Mouse (Mus musculus) T-helper 17 cell (primary cell): ENCODE results near the gene Serpinf2.

Source experiments
- in situ Hi-C, 2 experiments: fragments of 300-600 bp; cut with MboI, MseI; formaldehyde crosslinking; loops; 1 replicate in 1 of 2; 2 replicates in 1 of 2; pipeline ENCODE4 v1.15.1; 2025; ENCODE audit warnings: high pct_unique_total_duplicates in 2 of 2

Gene Serpinf2

DNA sequence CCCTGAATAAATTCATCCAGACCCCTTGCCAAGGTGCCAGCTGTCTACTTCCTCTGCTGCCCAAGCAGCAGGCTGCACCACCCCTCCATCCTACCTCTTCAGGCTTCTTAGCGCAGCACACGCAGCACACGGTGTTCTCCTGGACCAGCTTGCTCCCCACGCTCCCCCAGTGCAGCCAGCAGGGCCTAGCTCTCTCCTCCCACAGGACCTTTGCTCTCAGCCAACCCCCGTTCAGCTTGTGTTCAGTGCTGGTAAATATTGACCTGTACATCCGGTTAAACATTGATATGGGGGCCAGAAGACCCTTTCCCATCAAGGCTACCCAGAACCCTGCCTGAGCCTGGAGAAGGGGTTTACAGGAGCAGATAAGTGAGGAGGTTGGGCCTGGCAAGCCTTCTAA, at the start of gene Serpinf2:
Gene Serpinf2 (minus strand): TSS at position 229 of the 400 bp plus-strand sequence.
- in situ Hi-C loops = loop anchor here in 1 of 2 experiments (10.0 kb wide), 1 partner anchor 905 kb away; no protein-coding TSS in a partner anchor

DNA sequence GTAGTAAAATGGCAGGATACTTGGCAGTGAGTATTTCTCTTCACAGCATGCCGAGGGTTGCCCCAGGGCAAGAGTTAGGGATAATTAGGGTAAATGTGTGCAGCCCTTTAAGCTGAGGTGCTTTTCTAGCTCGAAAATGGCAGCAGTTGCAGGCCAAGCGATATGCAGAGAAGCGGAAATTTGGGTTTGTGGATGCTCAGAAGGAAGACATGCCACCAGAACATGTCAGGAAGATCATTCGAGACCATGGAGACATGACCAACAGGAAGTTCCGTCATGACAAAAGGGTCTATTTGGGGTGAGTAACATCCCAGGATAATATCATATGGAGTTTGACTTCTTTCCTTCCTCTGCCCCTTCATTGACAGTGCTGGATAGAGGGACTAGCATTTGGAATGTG, 48.1 kb upstream of the Serpinf2 start:
- in situ Hi-C loops = no loop called here

DNA sequence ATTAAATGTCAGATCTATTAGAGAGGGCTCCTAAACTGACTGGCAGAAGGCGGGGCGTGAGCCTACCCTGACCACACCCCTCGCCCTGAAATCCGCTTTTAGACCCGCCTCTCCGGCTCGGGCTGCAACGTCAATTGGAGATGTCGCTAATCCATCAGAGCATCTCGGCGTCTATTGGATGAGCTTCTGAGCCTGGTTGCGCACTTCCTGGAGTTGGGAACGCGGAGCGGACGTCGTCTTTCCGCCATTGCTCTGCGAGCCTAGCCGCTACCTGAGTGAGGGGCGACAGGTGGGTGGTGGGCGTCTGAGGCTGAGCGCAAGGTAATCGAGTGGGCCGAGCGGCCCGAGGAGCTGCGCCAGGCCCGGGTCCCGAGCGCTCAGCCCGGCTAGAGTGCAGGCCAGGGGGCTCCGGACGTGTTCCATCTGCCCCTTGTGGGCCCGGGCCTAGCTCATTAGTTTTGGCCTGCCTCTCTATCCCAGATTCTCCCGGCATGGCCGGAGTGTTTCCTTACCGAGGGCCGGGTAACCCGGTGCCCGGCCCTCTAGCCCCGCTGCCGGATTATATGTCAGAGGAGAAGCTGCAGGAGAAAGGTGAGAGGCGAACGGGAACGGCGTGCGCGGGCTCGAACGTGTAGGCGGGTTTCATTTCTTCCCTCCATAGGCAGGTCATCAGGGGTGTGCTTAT, 47.4 kb upstream of the Serpinf2 start, which contains the start of gene Prpf8:
Gene Prpf8 (plus strand): TSS at position 216 of the 685 bp plus-strand sequence.
- in situ Hi-C loops = no loop called here

DNA sequence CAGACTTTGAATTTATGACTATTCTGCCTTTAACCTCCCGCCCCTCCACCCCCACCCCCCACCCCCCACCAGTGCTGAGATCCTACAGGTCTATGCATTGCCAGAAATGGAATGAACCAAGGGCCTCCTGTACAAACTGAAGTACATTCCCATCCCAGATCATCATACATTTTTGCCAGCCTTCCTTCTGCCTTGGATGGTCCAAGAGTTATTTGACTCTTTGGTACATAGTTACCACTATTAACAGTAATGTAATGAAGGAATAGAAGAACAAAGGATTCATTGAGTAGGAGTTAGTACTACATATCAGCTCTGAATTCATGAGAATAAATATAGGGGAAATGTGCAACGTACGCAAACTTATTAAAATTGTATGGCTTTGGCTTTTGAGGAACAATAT, 46.8 kb upstream of the Serpinf2 start:
- in situ Hi-C loops = no loop called here

DNA sequence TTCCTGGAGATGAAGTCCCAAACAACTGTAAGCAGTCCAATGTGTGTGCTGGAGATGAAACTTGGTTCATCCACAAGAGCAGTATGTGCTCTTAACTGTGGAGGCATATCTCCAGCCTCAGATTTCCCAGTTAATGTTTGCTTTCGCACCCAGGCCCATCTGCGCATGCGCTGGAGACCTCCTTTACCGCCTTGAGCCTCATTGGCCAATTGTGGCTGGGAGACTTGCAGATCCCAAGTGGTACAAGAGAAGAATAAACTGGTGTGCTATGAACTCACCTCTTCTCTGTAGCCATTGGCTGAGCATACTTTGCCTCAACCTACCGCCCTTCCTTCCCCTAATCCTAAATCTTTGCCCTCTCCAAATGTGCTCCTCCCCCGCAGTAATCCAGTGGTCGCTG, 34.0 kb upstream of the Serpinf2 start:
- in situ Hi-C loops = no loop called here

DNA sequence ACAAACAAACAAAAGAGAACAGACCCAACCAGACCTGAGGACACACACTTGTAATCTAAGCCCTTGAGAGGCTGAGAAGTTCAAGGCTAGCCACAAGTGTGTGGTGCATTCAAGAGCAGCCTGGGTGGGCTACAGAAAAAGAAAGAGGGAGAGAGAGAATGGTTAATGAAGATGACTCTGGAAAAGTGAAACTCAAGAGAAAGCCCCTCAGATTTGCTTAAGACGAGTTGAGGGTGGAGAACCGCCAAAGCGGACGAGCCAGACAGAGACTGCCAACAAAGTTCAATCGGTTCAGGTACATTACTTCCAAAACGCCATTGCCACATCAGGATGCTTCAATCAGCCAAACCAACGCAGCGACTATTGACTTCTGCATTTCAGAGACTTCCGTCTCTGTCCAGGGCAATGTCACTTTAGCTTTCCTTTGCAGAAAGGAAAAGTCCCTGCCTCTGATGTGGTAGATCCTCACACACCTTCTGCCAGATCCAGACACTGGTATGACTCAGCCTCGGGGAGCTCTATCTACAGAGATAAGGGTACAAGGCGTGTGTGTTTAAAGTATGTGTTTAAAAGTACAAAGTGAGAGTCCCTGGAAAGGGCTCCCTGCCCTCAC, 33.2 kb upstream of the Serpinf2 start:
- in situ Hi-C loops = no loop called here

DNA sequence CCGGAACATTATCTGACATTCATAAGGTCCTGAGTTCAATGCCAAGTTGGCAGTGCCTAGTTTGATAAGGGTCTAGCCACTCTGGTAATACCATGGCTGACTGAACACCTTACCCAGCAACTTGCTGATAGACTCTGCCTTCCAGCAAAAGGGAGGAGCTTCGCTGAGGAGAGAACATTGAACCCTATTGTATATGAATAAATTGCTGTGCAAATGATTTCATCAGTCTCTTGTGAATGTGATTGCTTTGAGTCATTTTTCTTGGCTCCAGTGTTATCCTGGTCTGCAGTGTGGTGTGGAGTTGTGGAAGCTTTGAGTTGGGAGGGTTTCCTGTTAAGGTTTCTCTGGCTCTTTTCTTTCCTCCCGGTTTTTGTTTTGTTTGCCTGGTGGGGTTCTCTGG, 31.3 kb upstream of the Serpinf2 start:
- in situ Hi-C loops = no loop called here

DNA sequence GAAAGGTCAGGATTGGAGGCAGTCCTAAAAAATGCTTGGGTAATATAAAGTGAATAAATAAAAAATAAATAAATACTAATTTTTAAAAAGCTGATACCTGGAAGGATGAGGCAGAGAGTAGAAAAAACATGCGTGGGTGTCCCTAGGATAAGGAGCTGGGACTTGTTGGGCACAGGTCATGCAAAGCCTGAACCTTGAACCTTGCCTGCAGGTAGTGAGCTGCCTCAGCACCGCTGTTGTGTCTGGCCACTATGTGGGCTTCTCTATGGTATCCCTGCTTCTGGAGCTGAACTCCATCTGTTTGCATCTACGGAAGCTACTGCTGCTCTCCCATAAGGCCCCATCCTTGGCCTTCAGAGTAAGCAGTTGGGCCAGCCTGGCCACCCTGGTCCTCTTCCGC, 29.9 kb upstream of the Serpinf2 start:
- in situ Hi-C loops = loop anchor here in 1 of 2 experiments (10.0 kb wide), 1 partner anchor 634 kb away; the partner anchor contains the start of gene Mnt

DNA sequence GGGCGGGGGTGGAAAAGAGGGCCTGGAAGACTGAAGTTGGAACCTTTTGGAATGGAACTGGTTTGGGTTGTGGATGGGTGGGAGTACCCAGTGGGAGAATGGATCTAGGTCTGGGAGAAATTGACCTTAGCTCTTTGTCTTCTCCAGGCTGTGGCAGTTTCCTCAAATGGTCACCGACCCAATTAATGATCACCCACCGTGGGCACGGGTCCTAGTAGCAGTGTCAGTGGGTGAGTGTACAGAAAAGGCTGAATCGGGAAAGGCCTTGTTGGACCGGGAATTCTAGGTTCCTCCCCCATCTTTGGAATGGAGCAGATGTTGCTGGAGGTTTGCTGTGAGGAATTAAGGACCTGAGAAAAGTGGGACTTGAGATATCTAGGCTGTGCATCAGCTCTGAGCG, 29.0 kb upstream of the Serpinf2 start:
- in situ Hi-C loops = loop anchor here in 1 of 2 experiments (10.0 kb wide), 1 partner anchor 634 kb away; the partner anchor contains the start of gene Mnt

DNA sequence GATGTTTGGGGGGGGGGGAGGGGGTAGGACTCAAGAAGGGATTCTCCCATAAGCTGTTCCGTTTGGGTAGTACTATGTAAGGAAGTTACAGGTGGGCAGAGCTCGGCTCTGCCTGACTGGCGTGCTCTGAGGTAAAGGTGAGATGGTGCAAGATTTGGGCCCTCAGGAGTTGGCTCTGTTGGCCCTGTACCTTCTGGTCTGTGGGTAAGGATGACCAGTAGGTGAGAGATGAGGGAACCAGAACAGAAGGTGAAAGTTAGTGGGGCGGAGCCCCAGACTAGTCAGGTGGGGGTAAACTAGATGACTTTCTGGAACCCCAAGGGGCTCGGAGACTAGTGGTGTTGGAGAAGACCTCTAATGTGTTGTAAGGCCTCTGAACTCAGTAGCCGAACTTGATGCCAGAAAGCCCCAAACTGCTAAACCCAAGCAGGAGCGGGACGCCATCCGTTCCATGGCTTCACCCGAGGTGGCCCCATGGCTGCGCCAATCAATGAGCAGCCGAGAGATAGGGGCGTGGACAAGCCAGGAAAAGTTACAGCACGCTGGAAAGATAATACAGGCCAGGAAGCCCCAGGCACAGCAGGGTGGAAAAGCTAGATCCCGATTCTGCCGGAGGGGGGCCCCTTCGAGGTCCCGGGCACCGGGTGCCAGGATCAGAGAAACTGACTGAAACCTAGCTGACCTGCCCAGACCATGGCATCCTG, 28.3 kb upstream of the Serpinf2 start:
- in situ Hi-C loops = loop anchor here in 1 of 2 experiments (10.0 kb wide), 1 partner anchor 633 kb away; the partner anchor contains the start of gene Mnt

DNA sequence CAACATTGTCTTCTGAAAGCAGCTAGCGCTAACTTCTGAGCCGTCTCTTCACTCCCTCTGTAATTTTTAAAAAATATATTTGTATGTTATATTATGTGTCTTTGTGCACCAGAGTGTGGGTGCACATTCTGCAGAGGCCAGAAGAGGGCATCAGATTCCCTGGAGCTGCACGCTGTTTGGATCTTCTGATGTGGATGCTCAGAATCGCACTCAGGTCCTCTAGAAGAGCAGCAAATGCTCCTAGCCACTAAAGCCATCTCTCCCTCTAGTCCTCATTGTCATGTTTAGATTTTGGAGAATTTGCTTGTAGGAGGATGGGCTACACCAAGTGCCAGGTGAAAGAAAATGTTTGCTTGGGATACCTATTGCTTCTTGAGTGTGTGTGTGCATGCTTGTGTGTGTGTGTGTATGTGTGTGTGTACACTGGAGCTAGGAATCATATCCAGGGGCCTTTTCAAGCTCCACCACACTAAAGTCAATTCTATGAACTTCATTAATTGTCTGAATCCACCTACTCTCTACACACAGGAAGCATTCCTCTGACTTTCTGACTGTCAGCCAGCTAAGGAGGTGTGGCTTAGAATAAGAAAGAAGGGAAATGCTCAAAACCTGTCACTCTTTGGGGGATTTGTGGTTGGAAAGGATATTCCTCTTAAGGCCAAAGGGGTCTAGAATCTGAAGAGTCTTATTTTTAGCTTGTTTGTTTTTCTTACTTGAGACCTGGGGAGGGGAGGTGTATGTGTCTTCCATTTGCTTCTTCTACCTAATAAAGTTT, 27.5 kb upstream of the Serpinf2 start:
- in situ Hi-C loops = loop anchor here in 1 of 2 experiments (10.0 kb wide), 1 partner anchor 632 kb away; the partner anchor contains the start of gene Mnt

DNA sequence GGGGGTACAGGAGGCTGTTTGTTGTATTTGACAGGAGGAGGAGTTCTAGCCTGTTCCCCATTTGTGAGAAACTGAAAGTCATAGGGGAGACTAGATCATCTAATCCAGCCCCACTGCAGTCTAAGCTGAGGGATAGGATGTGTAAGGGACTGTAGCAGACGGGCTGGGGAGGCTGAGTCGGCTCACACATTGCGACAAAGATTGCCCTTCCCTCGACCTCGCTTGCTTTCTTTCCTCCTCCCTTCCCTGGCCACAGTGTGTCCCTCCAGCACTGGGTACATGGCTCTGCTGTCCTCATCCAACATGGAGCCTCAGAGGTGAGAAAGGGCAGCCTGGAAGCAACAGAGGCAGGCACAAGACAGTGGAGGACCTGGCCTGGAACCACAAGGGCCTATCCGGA, 25.7 kb upstream of the Serpinf2 start:
- in situ Hi-C loops = loop anchor here in 1 of 2 experiments (10.0 kb wide), 1 partner anchor 630 kb away; the partner anchor contains the start of gene Mnt

DNA sequence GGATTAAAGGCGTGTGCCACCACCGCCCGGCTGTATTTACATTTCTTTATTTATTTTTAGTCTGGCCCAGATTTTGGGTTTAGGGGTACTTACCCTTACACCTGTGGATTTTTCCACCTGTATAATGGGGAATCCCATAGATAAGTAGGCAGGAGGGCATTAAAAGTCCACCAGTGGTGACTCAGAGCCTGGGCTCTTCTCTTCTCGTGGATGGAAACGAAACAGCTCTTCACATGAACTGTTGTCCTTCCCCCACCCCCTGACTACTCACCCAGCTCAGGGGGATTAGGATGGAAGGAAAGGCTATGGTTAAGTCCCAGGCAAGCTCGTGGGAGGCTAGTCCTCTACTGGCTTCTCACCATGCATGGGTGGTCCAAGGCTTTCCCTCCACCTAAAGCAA, 25.0 kb upstream of the Serpinf2 start:
- in situ Hi-C loops = loop anchor here in 1 of 2 experiments (10.0 kb wide), 1 partner anchor 630 kb away; the partner anchor contains the start of gene Mnt

DNA sequence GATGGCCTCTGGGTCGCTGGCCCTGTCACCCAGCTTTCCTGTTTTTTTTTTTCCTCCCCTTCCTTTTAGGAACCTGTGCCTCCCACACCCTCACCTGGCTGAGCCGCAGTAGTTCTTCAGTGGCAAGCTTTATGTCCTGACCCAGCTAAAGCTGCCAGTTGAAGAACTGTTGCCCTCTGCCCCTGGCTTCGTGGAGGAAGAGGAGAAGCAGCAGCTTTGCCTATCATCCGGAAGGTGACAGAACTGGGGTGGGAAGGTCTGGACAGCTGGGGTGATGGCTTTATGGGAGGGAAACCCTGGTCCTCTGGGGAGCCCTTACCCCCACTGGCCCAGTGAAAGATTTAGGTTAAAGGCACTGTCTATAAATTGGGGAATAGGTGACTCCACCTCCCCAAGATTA, 24.2 kb upstream of the Serpinf2 start:
- in situ Hi-C loops = loop anchor here in 1 of 2 experiments (10.0 kb wide), 1 partner anchor 629 kb away; the partner anchor contains the start of gene Mnt

DNA sequence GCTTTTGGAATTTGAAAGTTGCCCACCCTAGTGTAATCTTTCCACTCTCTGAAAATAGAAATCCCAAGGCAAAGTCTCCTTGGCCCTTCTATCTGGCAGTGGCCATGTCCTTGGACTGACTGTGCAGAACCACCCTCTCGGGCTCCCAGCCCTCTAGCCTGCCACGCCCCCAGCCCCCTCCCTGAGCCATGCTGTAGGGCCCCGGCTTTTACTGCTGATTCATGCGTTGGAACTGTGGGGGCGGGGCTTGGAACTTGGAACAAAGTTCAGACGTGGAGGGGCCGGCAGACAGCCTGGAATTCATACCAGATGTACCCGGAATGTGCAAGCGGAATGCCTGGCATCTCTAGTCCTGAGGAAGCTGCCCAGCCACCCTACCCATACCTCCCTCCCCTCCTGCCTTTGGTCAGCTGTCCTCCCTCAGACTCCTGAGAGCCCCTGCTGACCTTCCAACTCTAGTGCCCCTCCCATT, 23.5 kb upstream of the Serpinf2 start:
- in situ Hi-C loops = loop anchor here in 1 of 2 experiments (10.0 kb wide), 1 partner anchor 628 kb away; the partner anchor contains the start of gene Mnt

DNA sequence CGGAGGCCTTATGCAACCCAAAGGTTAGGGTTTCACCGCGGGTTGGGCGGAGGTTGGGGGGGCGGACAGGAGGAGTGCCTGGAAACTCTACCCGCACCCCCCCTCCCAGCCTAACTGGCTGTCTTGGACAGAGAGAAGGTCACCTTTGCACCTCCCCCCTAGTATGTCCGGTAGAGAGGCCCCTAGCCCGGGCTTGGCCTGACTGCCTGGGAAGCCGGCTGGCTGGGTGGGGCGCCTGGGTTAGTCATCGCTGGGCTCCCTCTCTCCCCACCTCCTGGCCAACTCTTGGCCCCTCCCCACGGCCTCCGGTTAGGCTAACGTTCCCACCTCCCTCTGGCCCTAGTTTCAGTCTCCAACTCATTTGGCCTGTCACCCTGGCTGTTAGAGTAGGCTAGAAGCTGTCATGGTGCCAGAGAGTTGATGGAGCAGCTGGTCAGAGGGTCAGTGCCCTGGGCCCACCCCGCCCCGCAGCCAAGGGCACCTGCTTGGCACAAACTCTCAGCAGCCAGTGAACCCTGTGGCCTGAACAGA, 22.9 kb upstream of the Serpinf2 start:
- in situ Hi-C loops = loop anchor here in 1 of 2 experiments (10.0 kb wide), 1 partner anchor 628 kb away; the partner anchor contains the start of gene Mnt

DNA sequence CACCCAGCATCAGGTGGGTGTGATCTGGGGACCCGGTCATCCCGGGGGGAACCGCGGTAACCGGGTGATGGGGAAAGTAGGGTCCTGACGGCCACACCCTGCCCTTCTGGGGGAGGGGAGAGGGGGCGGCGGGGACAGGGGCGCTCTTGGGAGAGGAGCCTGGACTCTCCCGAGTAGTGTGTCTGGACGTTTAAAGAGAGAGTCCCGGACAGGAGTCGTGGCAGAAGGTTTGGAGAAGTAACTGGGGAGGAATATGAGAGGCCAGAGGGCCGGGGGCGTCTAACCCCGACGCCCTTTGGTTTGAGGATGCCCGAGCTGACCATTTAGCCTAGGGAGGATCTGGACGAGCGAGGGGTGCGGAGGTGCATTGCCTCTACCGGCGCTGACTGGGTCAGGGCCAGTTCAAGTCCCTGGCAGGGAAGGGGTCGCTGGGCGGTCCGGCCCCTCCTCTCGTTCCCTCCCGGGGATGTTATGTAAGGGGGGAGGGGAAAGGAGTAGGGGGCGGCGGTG, 22.4 kb upstream of the Serpinf2 start:
- in situ Hi-C loops = loop anchor here in 1 of 2 experiments (10.0 kb wide), 1 partner anchor 627 kb away; the partner anchor contains the start of gene Mnt

DNA sequence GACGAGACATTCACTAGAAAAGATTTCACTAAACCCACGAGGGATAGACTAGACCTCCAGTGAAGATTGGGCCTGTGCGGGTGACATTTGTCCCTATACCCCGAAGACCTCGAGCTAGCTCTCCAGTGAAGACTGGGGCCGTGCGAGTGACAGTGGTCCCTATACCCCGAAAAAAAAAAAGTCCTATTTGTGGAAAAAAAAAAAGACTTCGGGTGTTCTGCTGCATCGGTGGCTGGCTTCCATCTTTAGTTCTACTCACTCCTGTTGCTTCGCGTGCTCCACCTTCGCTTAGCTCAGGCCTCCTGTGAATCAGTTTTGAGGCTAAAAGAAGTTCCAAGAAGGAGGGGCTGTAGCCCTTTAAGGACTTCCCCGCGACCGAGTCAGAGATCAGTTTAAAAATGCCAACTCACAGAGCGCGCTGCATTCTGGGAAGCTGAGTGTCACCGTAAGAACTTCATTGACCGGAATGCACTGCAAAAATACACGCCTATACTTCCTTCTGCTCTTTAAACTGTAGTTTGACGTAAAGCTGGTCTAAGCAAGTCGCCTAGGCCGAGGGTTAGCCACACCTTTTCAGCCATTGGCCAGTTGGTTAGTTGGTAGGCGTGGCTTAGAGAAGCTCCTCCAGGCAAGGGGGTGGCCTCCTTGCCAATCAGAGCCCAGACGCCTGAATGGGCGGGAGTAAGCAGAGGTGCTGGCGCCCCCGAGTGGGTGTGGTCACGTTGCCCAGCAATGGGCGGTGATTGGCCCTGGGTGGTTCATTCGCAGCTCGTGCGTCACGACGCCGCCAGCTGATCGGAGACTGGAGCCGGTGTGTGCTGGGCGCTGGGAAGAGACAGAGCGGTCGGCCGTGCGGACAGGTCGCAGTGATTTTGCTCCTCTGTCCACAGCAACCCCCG, 21.7 kb upstream of the Serpinf2 start, which contains the start of gene Tlcd2:
Gene Tlcd2 (plus strand): TSS at position 872 of the 899 bp plus-strand sequence.
- in situ Hi-C loops = loop anchor here in 1 of 2 experiments (10.0 kb wide), 1 partner anchor 626 kb away; the partner anchor contains the start of gene Mnt
